Mouse (Mus musculus) megakaryocyte, embryonic 14.5 days (primary cell): ENCODE results near the gene Max.

ENCODE experiments used
- FLI1 ChIP-seq: IDR thresholded peaks from 2 replicates; pipeline ENCODE4 v1.6.1; 2012; ENCODE audit warnings: low read length, inconsistent platforms, mixed read lengths
- GATA1 ChIP-seq: IDR thresholded peaks from 3 replicates; pipeline ENCODE4 v1.6.1; 2012; ENCODE audit warnings: mixed read lengths, low read length, inconsistent platforms, borderline replicate concordance

- TF ChIP-seq GATA1 (no peak), FLI1 (no peak)
Observed at GRCm38 (mm10) chr12:76927539-76927938, 34.5 kb downstream of the Max start.
